Mouse (Mus musculus) layer of hippocampus, postnatal 36 days (tissue): ENCODE results near the gene Plin5. TPM values are rescaled to one million over a fixed set of nuclear protein-coding genes. Genes with fewer than 3 reads are reported as not detected.

ENCODE experiments used
- DNase-seq, 2 experiments: peaks; one replicate each; pipeline ENCODE4 v3.0.0; 2022
- total RNA-seq, 2 experiments: library from RNA; stranded (reverse); gene quantifications; 2 replicates each; pipeline ENCODE4 v1.2.3; 2021

Gene Plin5
- under 1 TPM; 0.40 to 0.63 TPM for total RNA-seq

DNA sequence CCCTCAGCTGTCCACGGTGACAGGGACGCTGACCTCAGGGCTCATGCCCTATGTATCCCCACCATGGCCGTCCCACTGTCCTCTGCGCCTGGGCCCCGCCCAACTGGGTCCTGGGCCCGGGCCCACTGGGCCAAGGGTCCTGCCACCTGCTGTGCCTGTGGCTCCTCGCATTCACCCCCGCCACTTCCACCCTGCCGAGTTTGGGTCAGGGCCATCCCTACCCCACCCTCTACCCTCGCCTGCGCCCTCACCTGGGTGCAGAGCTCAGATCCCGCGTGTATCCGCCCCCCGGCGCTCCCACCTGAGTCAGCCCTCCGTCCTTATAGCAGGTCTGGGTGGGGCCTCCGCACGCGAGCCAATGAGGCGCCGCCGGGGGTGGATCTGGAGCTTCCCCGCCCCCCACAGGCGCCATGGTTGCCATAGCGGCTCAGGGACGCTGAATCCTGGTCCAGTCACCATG lies at the start of gene Plin5:
TSS of gene Plin5 (minus strand) at position 346 of the 460 bp plus-strand sequence.
- no peak for DNase-seq

DNA sequence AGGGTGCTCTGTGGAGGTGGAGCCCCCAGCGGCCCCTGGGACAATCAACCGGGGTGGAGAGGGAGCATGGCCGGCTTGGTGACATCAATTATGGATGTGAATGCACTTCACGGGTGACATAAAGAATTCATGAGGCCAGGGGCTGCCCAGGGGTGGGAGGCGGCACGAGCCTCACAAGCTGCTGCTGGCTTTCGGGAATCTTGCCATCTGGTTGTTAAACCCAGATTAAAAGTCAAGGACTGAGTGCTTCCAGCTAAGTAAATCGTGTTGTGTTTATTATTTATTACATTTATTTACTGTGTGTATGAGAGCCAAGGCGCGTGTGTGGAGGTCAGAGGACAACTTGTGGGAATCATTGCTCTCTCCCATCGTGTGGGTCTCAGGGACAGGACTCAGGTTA lies 48.3 kb upstream of the Plin5 start:
- no peak for DNase-seq

DNA sequence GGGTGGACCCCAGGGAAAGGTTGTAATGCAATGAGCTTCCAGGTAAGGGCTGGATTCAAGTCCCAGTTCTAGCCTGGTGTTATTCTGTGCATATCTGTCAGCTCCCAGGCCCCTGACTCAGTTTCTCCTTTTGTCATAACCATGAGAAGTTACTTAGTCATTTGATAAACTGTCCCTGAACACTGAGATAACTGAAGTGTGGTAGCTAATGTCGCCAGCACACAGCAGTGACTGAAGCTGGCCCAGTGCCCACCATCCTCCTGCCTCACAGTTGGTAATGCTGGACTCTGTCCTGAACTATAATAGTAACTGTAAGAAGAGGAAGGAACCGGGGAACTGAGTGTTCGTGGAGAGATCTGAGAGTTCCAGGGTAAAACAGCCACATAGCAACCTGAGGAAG lies 47.1 kb upstream of the Plin5 start:
- DNase-seq: no peak

DNA sequence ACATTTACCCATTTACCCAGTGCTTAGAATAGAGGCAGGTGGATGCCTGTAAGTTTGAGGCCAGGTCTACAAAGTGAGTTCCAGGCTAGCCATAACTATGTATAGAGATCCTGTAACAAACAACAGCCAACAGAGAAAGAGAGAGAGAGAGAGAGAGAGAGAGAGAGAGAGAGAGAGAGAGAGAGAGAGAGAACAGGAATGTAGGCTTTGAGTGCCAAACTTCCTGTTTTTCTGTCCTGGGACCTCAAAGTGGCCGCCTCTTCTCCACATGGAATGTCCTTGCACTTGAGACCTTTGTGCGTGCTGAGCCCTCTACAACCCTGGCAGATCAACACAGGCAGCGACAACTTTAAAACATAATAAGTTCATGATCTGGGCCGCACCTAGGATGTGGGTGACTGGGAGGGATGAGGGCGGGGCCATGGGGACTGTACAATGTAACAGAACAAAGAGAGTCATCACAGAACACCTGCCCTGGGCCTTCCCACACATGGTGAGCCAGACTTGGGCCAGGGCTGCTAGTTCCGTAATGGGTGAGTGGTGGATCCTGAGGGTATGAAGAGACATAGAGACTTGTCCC lies 46.2 kb upstream of the Plin5 start:
- no peak for DNase-seq

DNA sequence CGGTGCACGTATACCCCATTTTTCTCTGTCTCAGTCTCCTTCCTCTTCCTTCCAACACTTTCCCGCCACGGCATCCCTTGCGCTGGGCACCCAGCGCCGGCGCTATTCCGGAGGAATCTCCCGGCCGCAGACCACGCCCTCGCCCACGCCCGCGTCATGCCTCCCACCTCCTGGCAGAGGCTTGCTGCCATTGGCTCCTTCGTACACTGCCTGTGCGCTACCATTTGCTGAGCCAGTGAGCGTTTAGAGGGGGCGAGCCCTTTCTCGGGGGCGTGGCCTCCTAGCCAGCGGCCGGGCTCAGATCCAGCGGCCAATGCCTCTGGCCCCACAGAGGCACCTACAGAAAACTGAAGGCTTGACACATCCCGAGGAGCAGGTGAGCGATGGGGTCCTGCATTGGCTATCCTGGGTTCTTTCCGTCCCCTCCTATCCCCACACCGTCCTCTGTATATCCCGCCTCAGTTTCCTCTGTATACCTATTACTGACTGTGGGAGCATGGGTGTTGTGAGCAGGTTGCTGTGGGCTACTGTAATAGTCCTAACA lies 44.9 kb upstream of the Plin5 start, which contains the start of gene Tnfaip8l1:
TSS of gene Tnfaip8l1 (plus strand) at position 247 of the 544 bp plus-strand sequence.
- peak; percentile 93 to 94 for DNase-seq

DNA sequence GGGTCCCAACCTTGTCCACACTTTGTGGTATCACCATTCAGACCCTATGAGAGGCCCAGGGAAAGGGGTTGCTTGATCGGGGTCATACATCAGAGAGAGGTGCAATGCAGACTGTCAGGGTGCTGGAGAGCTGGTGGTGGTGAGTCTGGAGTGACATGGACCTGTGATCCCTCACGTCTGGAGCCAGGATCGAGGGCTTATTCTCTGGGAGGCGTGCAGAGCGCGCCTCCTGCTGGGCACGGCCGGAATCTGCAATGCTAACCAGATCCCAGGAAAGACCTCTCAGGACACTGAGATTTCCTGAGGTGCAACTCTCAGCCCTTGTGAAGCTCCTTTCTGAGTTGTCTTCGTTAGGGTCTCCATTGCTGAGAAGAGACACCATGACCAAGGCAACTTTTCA lies 42.3 kb upstream of the Plin5 start:
- DNase-seq: peak; percentile 52 to 56

DNA sequence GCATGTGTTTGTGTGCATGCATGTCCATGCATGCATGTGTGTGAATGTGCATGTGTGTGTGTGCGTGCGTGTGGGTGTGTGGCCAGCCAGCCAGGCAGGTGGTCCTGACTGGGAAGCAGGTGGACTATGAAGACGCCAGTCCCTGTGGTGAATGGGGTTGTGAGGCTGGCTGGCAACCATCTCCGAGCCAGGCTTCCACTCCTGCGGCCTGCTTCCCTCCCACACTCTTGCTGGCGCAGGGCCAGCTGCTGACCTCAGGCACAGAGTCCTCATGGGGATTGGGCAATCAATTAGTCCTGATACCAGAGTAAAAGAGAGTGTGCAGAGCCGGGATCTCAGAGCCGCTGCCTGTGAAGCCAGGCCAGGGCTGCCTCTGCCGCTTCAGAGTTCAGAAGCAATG lies 36.2 kb upstream of the Plin5 start:
- no peak for DNase-seq

DNA sequence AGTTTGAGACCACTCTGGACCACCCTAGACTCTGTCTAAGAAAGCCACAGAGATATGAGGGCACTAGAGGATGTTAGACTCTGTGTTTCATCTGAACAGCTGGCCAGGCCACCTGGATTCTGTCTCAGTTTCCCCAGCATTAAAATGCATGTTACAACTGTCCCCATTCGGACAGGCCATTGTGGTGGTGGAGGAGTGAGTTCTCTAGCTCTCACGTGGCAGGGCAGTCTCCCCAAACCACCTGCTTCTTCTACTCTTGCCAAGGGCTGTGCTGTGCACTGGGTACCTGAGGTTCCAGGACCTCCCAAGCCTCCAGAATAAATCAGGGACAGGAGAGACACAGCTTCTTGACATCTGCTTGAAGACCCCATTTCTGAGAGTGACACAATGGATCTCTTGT lies 32.5 kb upstream of the Plin5 start:
- no peak for DNase-seq

DNA sequence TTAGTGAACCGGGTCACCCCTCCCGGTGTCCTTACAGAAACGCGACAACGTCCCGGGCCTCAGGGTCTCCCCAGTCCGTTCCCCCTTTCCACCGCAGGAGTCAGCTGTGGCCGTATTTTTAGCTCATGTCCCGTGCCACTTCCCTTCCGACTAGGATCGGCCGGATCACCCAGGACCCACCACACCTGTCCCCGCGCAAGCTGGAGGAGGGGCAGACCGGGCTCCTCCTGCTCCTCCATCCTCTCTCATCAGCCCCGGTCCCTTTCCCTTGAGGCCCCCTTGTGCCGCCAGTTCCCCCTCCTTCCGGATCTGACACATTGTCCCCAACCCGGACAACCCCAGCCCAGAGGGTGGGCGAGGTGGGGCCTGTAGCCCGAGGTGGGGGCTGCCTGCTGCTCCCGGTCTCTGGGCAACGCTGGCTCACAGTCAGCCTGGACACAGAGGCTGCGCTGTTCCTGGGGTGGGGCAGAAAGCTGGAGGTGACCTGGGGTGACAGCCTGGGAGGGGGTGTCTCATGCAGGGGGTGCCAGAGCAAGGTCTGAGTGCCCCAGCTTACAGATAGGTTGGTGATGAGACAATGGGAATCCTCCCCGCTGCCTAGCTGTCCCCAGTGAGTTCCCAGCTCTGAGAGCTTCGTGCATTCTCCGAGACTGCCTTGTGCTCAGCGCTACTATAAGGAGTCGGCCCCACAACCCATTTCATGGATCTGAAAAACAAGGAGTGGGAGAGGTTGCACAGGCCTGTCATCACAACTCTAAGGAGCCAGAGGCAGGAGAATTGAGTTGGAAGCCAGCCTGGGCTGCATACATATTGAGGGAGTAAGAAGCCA lies 31.6 kb upstream of the Plin5 start:
- DNase-seq: no peak

DNA sequence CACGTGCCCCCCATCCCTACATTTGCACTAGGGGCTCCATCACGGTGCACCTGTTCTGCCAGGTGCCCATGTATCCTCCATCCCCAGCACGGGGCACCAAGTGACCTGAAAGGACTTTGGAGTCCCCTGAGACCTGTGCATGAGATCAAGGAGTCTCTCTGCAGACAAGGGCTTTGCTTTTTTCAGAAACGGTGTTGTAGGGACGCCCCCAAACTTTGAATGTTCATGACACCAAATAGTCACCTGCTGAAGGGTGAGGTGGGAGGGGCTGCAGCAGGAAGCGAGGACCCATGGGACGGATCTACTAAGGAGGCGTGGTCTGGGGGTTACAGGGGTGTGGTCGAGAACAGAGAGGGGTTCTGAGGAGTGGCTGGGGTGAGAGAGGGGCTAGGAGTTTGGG lies 30.9 kb upstream of the Plin5 start:
- DNase-seq: no peak

DNA sequence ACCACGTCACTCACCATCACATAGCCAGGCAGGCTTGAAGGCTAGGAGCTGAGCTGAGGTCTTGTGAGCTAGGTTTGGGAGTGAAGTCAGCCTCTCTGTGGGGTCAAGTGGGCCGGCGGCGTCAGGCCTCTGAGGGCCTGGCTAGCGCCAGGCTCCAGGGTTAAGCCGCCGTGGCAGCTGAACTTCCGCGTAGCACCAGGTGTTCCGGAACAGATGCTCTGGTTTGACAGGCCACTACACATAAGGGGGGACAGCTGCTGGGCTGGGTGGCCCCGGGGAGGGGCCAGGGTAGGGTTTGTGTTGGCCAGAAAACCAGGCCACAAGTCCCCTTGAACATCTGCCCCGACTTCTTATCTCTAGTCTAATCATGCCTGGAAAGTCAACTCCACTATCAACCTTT lies 30.0 kb upstream of the Plin5 start:
- no peak for DNase-seq

DNA sequence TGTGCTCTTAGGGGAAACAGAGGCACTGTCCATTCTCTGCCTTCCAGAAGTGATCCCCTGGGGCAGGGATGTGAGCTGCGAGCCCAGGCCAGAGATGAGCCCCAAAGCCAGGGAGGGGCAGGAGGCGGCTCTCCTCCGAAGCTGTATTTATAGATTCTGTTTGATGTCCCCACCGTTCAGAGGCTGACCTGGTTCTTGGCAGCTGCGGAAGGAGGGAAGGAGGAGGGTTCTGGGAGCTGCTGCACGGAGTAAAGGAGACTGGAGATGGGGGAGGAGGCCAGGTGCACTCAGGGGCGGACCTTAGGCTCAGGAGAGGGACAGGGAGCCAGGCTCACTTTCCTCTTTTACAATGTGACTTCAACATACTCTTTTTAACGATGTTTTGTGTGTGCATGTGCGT lies 28.7 kb upstream of the Plin5 start:
- DNase-seq: no peak

DNA sequence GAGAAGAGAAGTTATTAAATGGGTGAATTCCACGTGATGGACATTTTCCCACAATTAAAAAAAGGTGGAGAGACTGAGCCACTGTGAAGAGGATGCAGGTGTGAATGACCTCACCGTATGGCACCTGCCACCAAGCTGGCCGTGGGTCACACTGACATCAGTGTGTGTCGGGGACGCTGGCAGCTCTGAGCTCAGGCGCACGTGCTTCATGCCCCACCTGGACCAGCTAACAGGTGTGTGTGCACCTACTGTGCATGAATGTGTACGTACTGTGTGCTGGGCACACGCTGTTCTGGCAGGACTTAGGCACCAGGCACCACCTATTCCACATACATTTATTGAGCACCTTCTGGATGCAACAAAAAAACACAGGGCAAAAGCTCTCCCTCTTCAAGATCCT lies 27.1 kb upstream of the Plin5 start:
- DNase-seq: no peak

DNA sequence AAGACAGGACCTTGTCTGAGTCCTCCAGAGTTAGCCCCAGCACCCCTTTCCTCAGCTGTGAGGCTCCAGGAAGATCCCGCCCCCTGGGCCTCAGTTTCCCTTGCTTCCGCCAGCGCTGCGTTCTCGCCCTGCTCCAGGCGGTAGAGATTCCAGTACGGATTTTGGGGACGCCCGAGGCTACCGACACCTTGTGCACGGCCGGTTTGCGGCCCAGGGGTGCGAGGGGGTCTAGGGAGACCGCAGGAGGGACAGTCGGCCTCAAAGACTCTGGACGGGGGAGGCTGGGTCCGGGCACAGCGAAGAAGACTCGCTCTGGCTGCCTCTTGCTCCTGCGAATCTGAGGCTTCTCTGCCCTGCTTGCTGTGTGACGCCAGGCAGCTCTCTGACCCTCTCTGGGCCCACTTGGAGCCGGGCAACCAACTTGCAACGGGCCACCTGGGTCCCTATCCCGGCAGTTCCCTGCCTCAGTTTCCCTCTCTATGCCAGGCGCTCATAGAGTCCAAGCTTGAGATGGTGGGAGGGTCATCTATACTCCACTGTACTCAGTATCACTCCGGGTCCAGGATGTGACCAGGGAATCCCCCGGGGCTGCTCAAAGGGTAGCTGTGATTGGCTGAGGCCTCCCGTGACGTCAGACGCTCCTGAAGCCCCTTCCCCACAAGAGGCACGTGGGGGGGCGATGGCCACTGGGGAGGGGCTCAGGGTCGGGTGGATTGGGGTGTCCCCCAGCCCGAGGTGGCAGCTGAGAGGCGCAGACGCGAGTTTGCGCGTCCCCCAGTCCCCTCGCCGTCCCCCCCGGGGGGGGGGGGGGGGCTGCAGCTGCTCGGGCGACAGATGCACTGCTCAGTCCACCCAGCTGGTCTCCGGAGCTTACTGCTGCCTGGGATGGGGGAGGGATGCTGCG lies 24.6 kb upstream of the Plin5 start:
- peak; percentile 70 to 71 for DNase-seq

DNA sequence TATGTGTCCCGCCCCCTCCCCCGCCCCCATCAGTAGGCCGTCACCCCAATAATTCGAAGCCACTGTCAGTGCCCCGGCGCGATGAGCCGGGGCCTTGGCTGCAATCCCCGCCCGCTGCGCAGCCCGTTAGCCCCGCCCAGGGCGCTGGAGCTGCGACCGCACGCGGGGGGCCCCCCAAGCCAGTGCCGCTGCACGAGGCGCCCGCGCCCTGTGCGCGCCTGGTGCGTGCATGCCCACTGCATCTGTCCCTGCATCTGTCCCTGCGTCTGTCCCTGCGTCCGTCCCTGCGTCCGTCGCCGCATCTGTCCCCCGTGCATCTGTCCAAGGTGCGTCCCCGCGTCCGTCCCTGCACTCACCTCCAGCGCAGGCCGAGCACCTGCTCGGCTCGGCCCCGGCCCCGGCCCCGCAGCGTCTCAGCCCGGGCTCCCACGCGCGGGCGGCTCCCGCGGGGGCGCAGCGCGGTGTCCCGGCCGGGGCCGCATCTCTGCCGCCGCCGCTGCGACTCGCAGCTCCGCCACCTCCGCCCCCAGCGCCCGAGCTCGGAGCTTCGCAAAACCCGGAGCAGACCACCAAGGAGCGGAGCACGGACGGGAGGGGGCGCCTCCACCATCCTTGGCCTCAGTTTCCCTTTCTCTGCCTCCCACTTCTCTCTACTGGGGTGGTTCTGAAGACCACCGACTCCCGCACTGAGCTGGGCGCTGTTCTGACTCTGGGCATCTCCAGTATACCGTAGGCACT lies 22.6 kb upstream of the Plin5 start, which contains the start of gene Sema6b:
TSS of gene Sema6b (minus strand) at position 486 of the 738 bp plus-strand sequence.
- DNase-seq: peak; percentile 80 to 85

DNA sequence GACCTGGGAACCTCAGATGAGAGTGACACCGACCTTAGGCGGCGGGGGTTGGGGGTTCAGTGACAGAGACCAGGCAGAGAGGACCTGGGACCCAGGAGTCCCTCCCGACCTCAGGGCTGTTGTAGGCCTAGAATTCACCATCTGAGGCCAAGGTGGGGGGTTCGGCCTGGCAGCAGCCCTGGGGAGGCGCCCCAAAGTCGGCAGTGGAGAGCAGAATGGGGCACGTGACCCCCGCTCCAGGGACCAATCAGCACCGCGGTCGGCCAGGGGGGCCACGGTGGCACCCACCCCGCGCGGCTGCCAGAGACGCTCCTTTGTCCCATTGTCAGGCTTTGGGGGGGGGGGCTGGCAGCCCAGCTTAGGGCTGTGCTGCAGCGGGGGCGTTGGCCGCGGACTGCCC lies 22.0 kb upstream of the Plin5 start:
- no peak for DNase-seq

DNA sequence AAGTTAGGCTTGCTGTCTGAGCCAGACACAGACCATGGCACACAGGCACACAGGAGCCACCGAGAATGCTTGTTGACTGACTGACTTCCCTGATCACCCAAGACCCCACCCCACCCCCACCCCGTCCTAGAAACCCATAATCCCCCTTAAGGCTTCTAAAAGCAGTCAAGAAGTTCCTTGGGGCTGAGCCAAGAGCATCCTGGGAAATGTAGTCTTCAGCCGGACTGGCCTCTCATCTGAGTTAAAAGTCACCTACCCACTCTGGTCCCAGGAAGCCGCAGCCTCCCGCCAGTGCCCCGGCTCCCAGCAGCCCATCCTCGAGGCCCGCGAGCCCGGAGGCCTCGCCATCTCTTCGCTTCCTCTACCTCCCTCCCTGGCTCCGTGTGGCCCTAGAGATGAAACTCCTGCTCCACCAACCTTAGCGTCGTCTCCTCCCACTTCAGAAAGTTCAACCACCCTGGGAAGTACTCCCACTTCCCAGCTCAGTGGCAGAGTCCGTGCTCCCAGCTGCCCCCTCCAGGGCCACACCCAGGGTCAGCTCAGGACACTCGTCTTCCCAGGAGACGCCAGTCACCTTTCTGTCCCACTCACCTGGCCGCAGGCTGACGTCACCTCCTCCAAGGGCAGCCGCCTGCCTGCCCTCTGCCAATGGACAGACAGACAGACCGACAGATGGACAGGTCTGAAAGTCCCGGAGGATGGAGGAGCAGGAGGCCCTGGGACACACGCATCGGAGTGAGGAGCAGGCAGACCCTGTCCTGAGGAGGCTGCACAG lies 20.6 kb upstream of the Plin5 start:
- DNase-seq: no peak

DNA sequence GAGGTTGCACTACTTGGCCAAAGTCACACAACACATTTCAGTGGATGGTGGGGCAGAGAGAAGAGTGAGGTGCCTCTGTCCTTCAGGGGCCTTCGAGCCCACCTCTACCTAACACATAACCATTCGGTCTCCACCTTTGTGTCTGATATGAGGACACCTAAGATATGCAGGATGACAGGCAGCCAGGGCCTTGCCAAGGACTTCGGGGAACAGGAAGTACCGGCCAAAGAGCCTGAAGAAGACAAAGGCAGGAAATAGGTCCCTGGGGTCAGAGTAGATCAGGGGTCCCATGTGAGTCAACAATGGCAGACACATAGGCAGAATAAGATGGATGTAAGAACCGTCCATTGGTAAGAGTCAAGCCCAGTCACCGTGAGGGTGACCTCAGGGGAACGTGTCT lies 19.2 kb upstream of the Plin5 start:
- DNase-seq: no peak

DNA sequence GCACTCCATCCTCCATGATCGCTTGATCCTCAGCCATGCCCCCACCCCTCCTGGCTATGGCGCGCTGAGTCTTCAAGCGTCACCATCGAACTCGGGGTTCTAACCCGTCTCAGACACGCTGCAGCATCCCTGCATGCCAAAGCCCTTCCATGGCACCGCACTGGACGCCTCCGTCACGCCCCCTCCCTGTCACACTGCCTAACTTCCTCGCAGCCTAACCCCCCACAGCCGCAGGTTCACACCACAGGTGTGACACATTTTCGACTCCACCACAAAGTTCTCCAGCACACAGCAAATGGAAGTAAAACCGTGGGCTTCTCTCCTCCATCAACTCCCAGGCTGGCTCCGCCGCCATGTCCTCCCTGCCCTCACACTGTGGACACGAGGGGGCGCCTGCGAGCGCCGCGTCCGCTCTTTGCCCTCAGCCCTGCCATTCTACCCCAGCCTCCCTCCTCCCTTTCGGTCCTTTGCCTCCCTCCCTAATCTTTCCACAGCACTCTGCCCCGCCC lies 17.1 kb upstream of the Plin5 start:
- peak in 1 of 2 experiments; percentile 58 for DNase-seq

DNA sequence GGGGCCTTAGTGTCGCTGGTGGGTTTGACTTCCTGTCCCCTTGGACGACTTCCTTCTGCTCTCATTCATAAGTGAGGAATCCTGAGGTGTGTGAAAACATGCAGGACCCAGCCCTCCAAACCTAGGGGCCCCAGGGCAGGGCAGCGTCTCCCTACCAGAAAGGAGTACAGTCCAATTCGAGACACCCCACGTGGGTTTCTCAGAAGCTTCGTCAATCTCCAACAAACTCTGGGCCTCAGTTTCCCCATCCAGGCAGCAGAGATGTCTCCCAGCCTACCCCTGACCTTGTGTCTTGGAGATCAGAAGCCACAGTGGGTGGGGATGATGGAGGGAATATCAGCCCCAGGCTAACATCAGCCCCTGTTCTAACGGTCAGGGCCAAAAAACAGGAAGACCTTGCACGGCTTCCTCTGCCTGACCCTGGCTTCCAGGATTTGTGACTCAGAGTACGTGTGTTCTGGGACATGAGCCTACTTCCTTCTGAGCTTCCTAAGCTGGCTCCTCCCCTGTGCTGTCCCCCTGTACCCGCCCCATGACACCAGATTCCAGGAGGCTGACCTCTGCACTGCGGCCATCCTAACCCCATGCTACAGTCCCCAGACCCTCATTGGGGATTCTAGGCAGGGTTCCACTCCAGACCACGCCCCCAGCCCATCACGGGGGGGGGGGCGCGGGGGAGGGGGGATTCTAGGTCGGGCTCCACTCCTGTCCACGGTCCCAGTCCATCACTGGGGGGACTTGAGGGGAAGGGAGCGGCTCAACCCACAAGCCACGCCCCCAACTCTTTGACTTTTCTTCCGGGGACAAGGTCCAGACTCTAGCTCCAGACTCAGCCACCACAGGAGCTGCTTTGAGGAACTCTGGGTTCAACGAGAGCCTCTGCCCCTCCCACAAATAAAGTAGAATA lies 16.3 kb upstream of the Plin5 start:
- no peak for DNase-seq
